Mouse (Mus musculus): ENCODE measurements around the gene Aox4. TPM values are rescaled to one million over a fixed set of nuclear protein-coding genes. Genes with fewer than 3 reads are reported as not detected.

Aox4 gene
- polyA plus RNA-seq, 1 experiment = not detected

GRCm38 (mm10) chr1:58237527-58238299, 27.5 kb downstream of the Aox4 start:
- H3ac ChIP-seq (ENCODE audit: control insufficient read depth, insufficient read length) = no peak overlapping the region
- no peaks in the 10 kb centered on the region for H3K79me2 ChIP-seq (ENCODE audit: control insufficient read depth, insufficient read depth)
- H3K4me2 ChIP-seq (ENCODE audit: low read depth) = no peak overlapping the region
- H3K36me3 ChIP-seq (ENCODE audit: control insufficient read depth, insufficient read depth) = no peaks in the 10 kb centered on the region
- no peaks in the 10 kb centered on the region for H3K27me3 ChIP-seq (ENCODE audit: control insufficient read depth, insufficient read depth, insufficient read length)
- no peak overlapping the region for H3K4me3 ChIP-seq
- TF ChIP-seq E2F4 (IDR thresholded peaks at IDR 0.05; ENCODE audit: insufficient read depth) = no peak
- no peak for TF ChIP-seq SRF (IDR thresholded peaks at IDR 0.05; ENCODE audit: control insufficient read depth, insufficient read length, low read depth)
- TF ChIP-seq REST (IDR thresholded peaks at IDR 0.05; ENCODE audit: insufficient read depth, insufficient read length) = no peak
- no peak for TF ChIP-seq MYOD1 (IDR thresholded peaks at IDR 0.05; ENCODE audit: control insufficient read depth in 1 of 3, insufficient read length in 2 of 3, low read depth in 2 of 3)
- TF ChIP-seq POLR2A (IDR thresholded peaks at IDR 0.05; ENCODE audit: insufficient read length, low read depth) = no peak
- TF ChIP-seq CEBPB (IDR thresholded peaks at IDR 0.05; ENCODE audit: insufficient read depth, poor library complexity, severe bottlenecking) = no peak
- no peak for TF ChIP-seq MYOG (IDR thresholded peaks at IDR 0.05; ENCODE audit: control insufficient read depth in 1 of 3, insufficient read depth in 1 of 3, insufficient read length in 2 of 3, low read depth in 2 of 3)
- no peak for TF ChIP-seq TCF3 (IDR thresholded peaks at IDR 0.05; ENCODE audit: insufficient read length, low read depth)
- TF ChIP-seq MAX (IDR thresholded peaks at IDR 0.05; ENCODE audit: low read depth) = no peak
- TF ChIP-seq POLR2AphosphoS2 (IDR thresholded peaks at IDR 0.05; ENCODE audit: insufficient read length, low read depth) = no peak

GRCm38 (mm10) chr1:58238440-58238839, 28.2 kb downstream of the Aox4 start:
- H3K36me3 ChIP-seq (ENCODE audit: control insufficient read depth, insufficient read depth) = no peaks in the 10 kb centered on the region
- H3ac ChIP-seq (ENCODE audit: control insufficient read depth, insufficient read length) = no peak overlapping the region
- no peaks in the 10 kb centered on the region for H3K79me2 ChIP-seq (ENCODE audit: control insufficient read depth, insufficient read depth)
- TF ChIP-seq TCF12 (IDR thresholded peaks at IDR 0.05; ENCODE audit: insufficient read depth, poor library complexity, severe bottlenecking) = no peak
- no peak for TF ChIP-seq E2F4 (IDR thresholded peaks at IDR 0.05; ENCODE audit: insufficient read depth)
- TF ChIP-seq POLR2A (IDR thresholded peaks at IDR 0.05; ENCODE audit: insufficient read length, low read depth) = no peak
- no peak for TF ChIP-seq MYOG (IDR thresholded peaks at IDR 0.05; ENCODE audit: control insufficient read depth in 1 of 3, insufficient read depth in 1 of 3, insufficient read length in 2 of 3, low read depth in 2 of 3)
- TF ChIP-seq MYOD1 (IDR thresholded peaks at IDR 0.05; ENCODE audit: control insufficient read depth in 1 of 3, insufficient read length in 2 of 3, low read depth in 2 of 3) = no peak
- TF ChIP-seq CEBPB (IDR thresholded peaks at IDR 0.05; ENCODE audit: insufficient read depth, poor library complexity, severe bottlenecking) = no peak
- TF ChIP-seq POLR2AphosphoS2 (IDR thresholded peaks at IDR 0.05; ENCODE audit: insufficient read length, low read depth) = no peak
- TF ChIP-seq SRF (IDR thresholded peaks at IDR 0.05; ENCODE audit: control insufficient read depth, insufficient read length, low read depth) = no peak
- no peak for TF ChIP-seq MAX (IDR thresholded peaks at IDR 0.05; ENCODE audit: low read depth)
- TF ChIP-seq TCF3 (IDR thresholded peaks at IDR 0.05; ENCODE audit: insufficient read length, low read depth) = no peak
- TF ChIP-seq USF1 (IDR thresholded peaks at IDR 0.05; ENCODE audit: low read depth) = no peak
- no peak for TF ChIP-seq REST (IDR thresholded peaks at IDR 0.05; ENCODE audit: insufficient read depth, insufficient read length)
- no peak overlapping the region for H3K4me3 ChIP-seq
- no peak overlapping the region for H3K4me2 ChIP-seq (ENCODE audit: low read depth)
- no peaks in the 10 kb centered on the region for H3K27me3 ChIP-seq (ENCODE audit: control insufficient read depth, insufficient read depth, insufficient read length)

- TF ChIP-seq TCF3 (IDR thresholded peaks at IDR 0.05; ENCODE audit: insufficient read length, low read depth) (no peak), POLR2AphosphoS2 (IDR thresholded peaks at IDR 0.05; ENCODE audit: insufficient read length, low read depth) (no peak), MYOG (IDR thresholded peaks at IDR 0.05; ENCODE audit: control insufficient read depth in 1 of 3, insufficient read depth in 1 of 3, insufficient read length in 2 of 3, low read depth in 2 of 3) (no peak), MYOD1 (IDR thresholded peaks at IDR 0.05; ENCODE audit: control insufficient read depth in 1 of 3, insufficient read length in 2 of 3, low read depth in 2 of 3) (no peak), USF1 (IDR thresholded peaks at IDR 0.05; ENCODE audit: low read depth) (no peak), SRF (IDR thresholded peaks at IDR 0.05; ENCODE audit: control insufficient read depth, insufficient read length, low read depth) (no peak), E2F4 (IDR thresholded peaks at IDR 0.05; ENCODE audit: insufficient read depth) (no peak), MAX (IDR thresholded peaks at IDR 0.05; ENCODE audit: low read depth) (no peak), CEBPB (IDR thresholded peaks at IDR 0.05; ENCODE audit: insufficient read depth, poor library complexity, severe bottlenecking) (no peak), TCF12 (IDR thresholded peaks at IDR 0.05; ENCODE audit: insufficient read depth, poor library complexity, severe bottlenecking) (no peak), REST (IDR thresholded peaks at IDR 0.05; ENCODE audit: insufficient read depth, insufficient read length) (no peak)
- Histone ChIP-seq H3K4me3 (no peak overlapping the region), H3K79me2 (ENCODE audit: control insufficient read depth, insufficient read depth) (no peaks in the 10 kb centered on the region), H3K4me2 (ENCODE audit: low read depth) (no peak overlapping the region), H3K36me3 (ENCODE audit: control insufficient read depth, insufficient read depth) (no peaks in the 10 kb centered on the region), H3K27me3 (ENCODE audit: control insufficient read depth, insufficient read depth, insufficient read length) (no peaks in the 10 kb centered on the region), H3ac (ENCODE audit: control insufficient read depth, insufficient read length) (no peak overlapping the region)
These were observed 28.8 kb downstream of the Aox4 start for GRCm38 (mm10) chr1:58238961-58239360.

- no peak overlapping the region for H3K4me2 ChIP-seq (ENCODE audit: low read depth)
- no peaks in the 10 kb centered on the region for H3K79me2 ChIP-seq (ENCODE audit: control insufficient read depth, insufficient read depth)
- H3ac ChIP-seq (ENCODE audit: control insufficient read depth, insufficient read length) = no peak overlapping the region
- H3K4me3 ChIP-seq = no peak overlapping the region
- H3K27me3 ChIP-seq (ENCODE audit: control insufficient read depth, insufficient read depth, insufficient read length) = no peaks in the 10 kb centered on the region
- TF ChIP-seq MYOD1 (IDR thresholded peaks at IDR 0.05; ENCODE audit: control insufficient read depth in 1 of 3, insufficient read length in 2 of 3, low read depth in 2 of 3) (peak in 2 of 3 experiments; percentile 26 to 36), MYOG (IDR thresholded peaks at IDR 0.05; ENCODE audit: control insufficient read depth in 1 of 3, insufficient read depth in 1 of 3, insufficient read length in 2 of 3, low read depth in 2 of 3) (peak in 1 of 3 experiments; percentile 17), USF1 (IDR thresholded peaks at IDR 0.05; ENCODE audit: low read depth) (no peak)
- no peaks in the 10 kb centered on the region for H3K36me3 ChIP-seq (ENCODE audit: control insufficient read depth, insufficient read depth)
These were observed 30.1 kb downstream of the Aox4 start for GRCm38 (mm10) chr1:58240347-58240746.
